Mouse (Mus musculus) heart, adult 9 months (tissue): ENCODE data around the gene Lag3.

ENCODE experiments used
- DNase-seq, 2 experiments: peaks; one replicate each; pipeline ENCODE4 v3.0.0; 2022; ENCODE audit warnings: low spot score in 2 of 2

The Lag3 gene

GRCm38 (mm10) chr6:124911533-124912218, at the start of gene Lag3:
Gene Lag3, minus strand, starts transcription at chr6:124911705.
- DNase-seq, result no peak

- DNase-seq, result no peak
These were observed 49.5 kb upstream of the Lag3 start for GRCm38 (mm10) chr6:124961021-124961420.

- no peak for DNase-seq
These were observed 48.5 kb upstream of the Lag3 start for GRCm38 (mm10) chr6:124959960-124960359.

- DNase-seq, result no peak
These were observed 46.6 kb upstream of the Lag3 start for GRCm38 (mm10) chr6:124958127-124958526.

- DNase-seq, result no peak
These were observed 43.7 kb upstream of the Lag3 start for GRCm38 (mm10) chr6:124955212-124955611.

- no peak for DNase-seq
These were observed 42.6 kb upstream of the Lag3 start for GRCm38 (mm10) chr6:124953991-124954715.

GRCm38 (mm10) chr6:124943526-124943925, 32.0 kb upstream of the Lag3 start:
- no peak for DNase-seq

- DNase-seq, result no peak
These were observed 30.2 kb upstream of the Lag3 start for GRCm38 (mm10) chr6:124941679-124942078.

- no peak for DNase-seq
These were observed 27.0 kb upstream of the Lag3 start for GRCm38 (mm10) chr6:124938554-124938953.

- DNase-seq, result no peak
These were observed 26.0 kb upstream of the Lag3 start for GRCm38 (mm10) chr6:124937493-124937892.

GRCm38 (mm10) chr6:124936681-124937080, 25.2 kb upstream of the Lag3 start:
- no peak for DNase-seq

GRCm38 (mm10) chr6:124934670-124935069, 23.2 kb upstream of the Lag3 start:
- DNase-seq, result no peak

GRCm38 (mm10) chr6:124933127-124933526, 21.6 kb upstream of the Lag3 start:
- DNase-seq, result no peak

- DNase-seq, result no peak
These were observed 20.8 kb upstream of the Lag3 start for GRCm38 (mm10) chr6:124932314-124932695.

- DNase-seq, result peak in 1 of 2 experiments; percentile 44
These were observed 20.2 kb upstream of the Lag3 start for GRCm38 (mm10) chr6:124931525-124932313.

- DNase-seq, result peak; percentile 98 to 99
These were observed 19.4 kb upstream of the Lag3 start, which contains the start of gene Mlf2 for GRCm38 (mm10) chr6:124930754-124931524. Gene Mlf2, plus strand, starts transcription at chr6:124931386.

GRCm38 (mm10) chr6:124930231-124930630, 18.7 kb upstream of the Lag3 start:
- DNase-seq, result no peak

- peak in 1 of 2 experiments; percentile 61 for DNase-seq
These were observed 14.4 kb upstream of the Lag3 start for GRCm38 (mm10) chr6:124925941-124926340.

GRCm38 (mm10) chr6:124925173-124925793, 13.8 kb upstream of the Lag3 start:
- DNase-seq, result no peak

GRCm38 (mm10) chr6:124921539-124921938, 10.0 kb upstream of the Lag3 start:
- no peak for DNase-seq
